Mouse (Mus musculus): ENCODE measurements around the gene Hyal2. TPM values are rescaled to one million over a fixed set of nuclear protein-coding genes. Genes with fewer than 3 reads are reported as not detected.

The Hyal2 gene
- 24.8 and 32.0 TPM in 2 replicates for total RNA-seq (2012; rRNA removed)
- polyA plus RNA-seq (2012; ENCODE audit: insufficient read depth in 1 of 2, insufficient read length in 2 of 2, low read depth in 1 of 2, low replicate concordance in 2 of 2, missing spikeins in 1 of 2), result 10 to 100 TPM in 1 of 2 experiments, not detected in 1; 31.3 TPM

GRCm38 (mm10) chr9:107567702-107568319 is at the start of gene Hyal2:
Gene Hyal2, plus strand, starts transcription at chr9:107567945.
- Histone ChIP-seq H3K27me3 (ENCODE audit: control insufficient read depth in 1 of 2, insufficient read depth in 2 of 2, low read length in 2 of 2) (no peaks in the 10 kb centered on the region), H3K9ac (ENCODE audit: control insufficient read depth, low read depth, low read length, poor library complexity, severe bottlenecking) (peak within 1 kb of the TSS; percentile 77), H3K79me2 (ENCODE audit: control insufficient read depth, insufficient read depth, low read length, poor library complexity) (peaks cover 23% of the 10 kb centered on the region), H3K36me3 (ENCODE audit: control insufficient read depth in 1 of 2, insufficient read depth in 2 of 2, low read length in 2 of 2) (peaks cover 0 to 30% of the 10 kb centered on the region in 2 experiments; a peak in 2 of 4 replicates), H3K4me3 (ENCODE audit: control insufficient read depth in 1 of 2, insufficient read depth in 1 of 2, low read depth in 2 of 2, low read length in 2 of 2) (peak within 1 kb of the TSS; percentile 54 to 76), H3K9me3 (replicated peaks; ENCODE audit: insufficient read depth, low read length) (no peaks in the 10 kb centered on the region), H3K4me1 (ENCODE audit: control insufficient read depth in 1 of 2, insufficient read depth in 2 of 2, low read length in 2 of 2) (peaks cover 9 to 49% of the 10 kb centered on the region in 2 experiments), H3K27ac (ENCODE audit: control insufficient read depth, low read depth, low read length) (peak within 1 kb of the TSS; percentile 82)
- TF ChIP-seq MEF2A (IDR thresholded peaks at IDR 0.05; ENCODE audit: extremely low read depth, insufficient replicate concordance, low read depth, low read length, poor library complexity, severe bottlenecking) (no peak), MXI1 (IDR thresholded peaks at IDR 0.05; ENCODE audit: low read depth, low read length) (no peak), EP300 (IDR thresholded peaks at IDR 0.05; ENCODE audit: low read depth in 1 of 2, low read length in 2 of 2) (no peak), TBP (IDR thresholded peaks at IDR 0.05; ENCODE audit: low read depth, low read length) (no peak), GATA1 (IDR thresholded peaks at IDR 0.05; ENCODE audit: low read depth, low read length) (no peak), TAL1 (IDR thresholded peaks at IDR 0.05; ENCODE audit: low read length) (no peak), HCFC1 (IDR thresholded peaks at IDR 0.05; ENCODE audit: low read depth, low read length) (no peak), POLR2A (IDR thresholded peaks at IDR 0.05; ENCODE audit: control insufficient read depth in 1 of 2, insufficient read depth in 1 of 2, low read depth in 1 of 2, low read length in 2 of 2, poor library complexity in 1 of 2) (no peak), POLR2AphosphoS5 (IDR thresholded peaks at IDR 0.05; ENCODE audit: borderline replicate concordance, low read depth, low read length) (no peak), MYC (IDR thresholded peaks at IDR 0.05; ENCODE audit: low read depth, low read length) (no peak), RCOR1 (IDR thresholded peaks at IDR 0.05; ENCODE audit: low read depth, low read length) (no peak)
- no peak for DNase-seq (ENCODE audit: low read depth, low spot score)

DNA sequence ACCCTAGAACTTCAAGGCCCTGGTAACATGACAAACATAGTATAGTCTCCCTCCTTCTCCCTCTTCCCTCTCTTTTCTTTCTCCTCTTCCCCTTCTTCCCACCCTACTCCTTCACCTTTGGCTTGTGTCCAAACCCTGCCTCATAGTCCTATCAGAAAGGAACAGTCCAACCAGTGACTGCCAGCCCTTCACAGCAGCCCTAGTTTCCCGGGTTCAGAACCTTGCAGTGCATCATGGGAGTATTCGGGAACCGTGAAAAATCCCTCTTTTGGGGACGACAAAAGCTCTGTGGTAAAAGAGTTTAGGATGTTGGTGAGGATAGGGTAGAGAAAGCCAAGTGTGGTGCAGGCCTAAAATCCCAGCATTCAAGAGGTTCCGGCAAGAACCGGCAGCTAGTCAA is 47.4 kb upstream of the Hyal2 start:
- peak; percentile 30 for DNase-seq (ENCODE audit: low read depth, low spot score)
- Histone ChIP-seq H3K9ac (ENCODE audit: control insufficient read depth, low read depth, low read length, poor library complexity, severe bottlenecking) (no peak overlapping the region; the same call in 1 of the 2 replicates), H3K4me1 (ENCODE audit: control insufficient read depth in 1 of 2, insufficient read depth in 2 of 2, low read length in 2 of 2) (peaks cover 0 to 12% of the 10 kb centered on the region in 2 experiments; a peak in 3 of 4 replicates), H3K27ac (ENCODE audit: control insufficient read depth, low read depth, low read length) (no peak overlapping the region), H3K36me3 (ENCODE audit: control insufficient read depth in 1 of 2, insufficient read depth in 2 of 2, low read length in 2 of 2) (peaks cover 0 to 8% of the 10 kb centered on the region in 2 experiments; a peak in 1 of 4 replicates), H3K4me3 (ENCODE audit: control insufficient read depth in 1 of 2, insufficient read depth in 1 of 2, low read depth in 2 of 2, low read length in 2 of 2) (no peak overlapping the region), H3K9me3 (replicated peaks; ENCODE audit: insufficient read depth, low read length) (no peaks in the 10 kb centered on the region), H3K79me2 (ENCODE audit: control insufficient read depth, insufficient read depth, low read length, poor library complexity) (no peaks in the 10 kb centered on the region), H3K27me3 (ENCODE audit: control insufficient read depth in 1 of 2, insufficient read depth in 2 of 2, low read length in 2 of 2) (no peaks in the 10 kb centered on the region)
- no peak for TF ChIP-seq JUND (IDR thresholded peaks at IDR 0.05; ENCODE audit: low read depth, low read length)
- TF ChIP-seq RAD21 (IDR thresholded peaks at IDR 0.05; ENCODE audit: low read depth, low read length), result no peak
- no peak for TF ChIP-seq POLR2AphosphoS2 (IDR thresholded peaks at IDR 0.05; ENCODE audit: low read length)
- TF ChIP-seq MEF2A (IDR thresholded peaks at IDR 0.05; ENCODE audit: extremely low read depth, insufficient replicate concordance, low read depth, low read length, poor library complexity, severe bottlenecking), result no peak
- no peak for TF ChIP-seq MAX (IDR thresholded peaks at IDR 0.05; ENCODE audit: low read length)
- TF ChIP-seq USF1 (IDR thresholded peaks at IDR 0.05; ENCODE audit: low read depth, low read length), result no peak

Measured in MEL (cell line).